Mouse (Mus musculus) kidney, adult 2 months (tissue): ENCODE measurements around the gene Cep170.

ENCODE experiments used
- CTCF ChIP-seq: fragments of 200-500 bp; conservative IDR thresholded peaks from 2 replicates; pipeline ENCODE4 v1.5.1; 2011; ENCODE audit warnings: low read depth, mild to moderate bottlenecking, control low read depth, low read length, moderate library complexity, mixed read lengths; ENCODE audit not compliant: insufficient read depth, insufficient read length
- POLR2A ChIP-seq: fragments of 200-500 bp; IDR thresholded peaks from one replicate; pipeline ENCODE4 v1.6.1; 2011; ENCODE audit warnings: low read depth, low read length, control low read depth

DNA sequence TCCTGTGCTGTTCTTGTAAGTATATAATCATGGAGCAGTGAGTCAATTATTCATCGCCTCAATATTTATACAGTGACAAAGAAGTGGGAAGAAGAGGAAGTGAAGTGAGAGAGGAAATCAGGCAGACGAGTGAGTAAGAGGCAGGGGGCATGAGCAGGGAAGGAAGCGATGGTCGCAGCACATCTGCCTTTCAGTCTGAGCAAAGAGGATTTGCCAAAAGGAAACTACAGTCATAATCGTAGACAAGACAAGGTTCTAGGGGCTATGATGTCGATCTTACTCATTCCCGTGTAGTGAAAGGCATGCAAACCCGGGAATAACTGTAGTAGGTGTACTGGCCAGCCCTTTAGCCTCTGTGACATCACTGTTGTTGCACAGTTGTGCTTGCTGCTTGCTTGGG is 18.7 kb upstream of the Cep170 start:
- TF ChIP-seq POLR2A (no peak), CTCF (no peak)
